Mouse (Mus musculus) kidney, adult 2 months (tissue): ENCODE data around the gene Rpl6. TPM values are rescaled to one million over a fixed set of nuclear protein-coding genes. Genes with fewer than 3 reads are reported as not detected.
"Not testable (repeated sequence)": the region's sequence is repeated elsewhere in the genome, so short reads cannot be mapped to it uniquely, and the experiment has no call there.

ENCODE experiments used
- DNase-seq: peaks from one replicate; pipeline ENCODE4 v3.0.0; 2021
- H3K27ac ChIP-seq: fragments of 200-500 bp; 2 replicates; pipeline ENCODE4 v1.5.1; 2012; ENCODE audit warnings: low read depth, low read length, control low read depth, inconsistent platforms; ENCODE audit not compliant: insufficient read depth
- H3K27me3 ChIP-seq: fragments of 200-500 bp; replicated peaks from 2 replicates; pipeline ENCODE4 v1.6.1; 2012; ENCODE audit warnings: mild to moderate bottlenecking, moderate library complexity, low read length, inconsistent platforms; ENCODE audit not compliant: control insufficient read depth, insufficient read depth
- H3K36me3 ChIP-seq: fragments of 200-500 bp; 2 replicates; pipeline ENCODE4 v1.6.1; 2012; ENCODE audit warnings: mild to moderate bottlenecking, moderate library complexity, low read length, inconsistent platforms; ENCODE audit not compliant: control insufficient read depth, insufficient read depth
- H3K4me1 ChIP-seq: fragments of 200-500 bp; 2 replicates; pipeline ENCODE4 v1.6.1; 2011; ENCODE audit warnings: low read length; ENCODE audit not compliant: control insufficient read depth, insufficient read depth
- H3K4me3 ChIP-seq: fragments of 200-500 bp; 2 replicates; pipeline ENCODE4 v1.5.1; 2011; ENCODE audit warnings: mild to moderate bottlenecking, low read depth, low read length, control low read depth; ENCODE audit not compliant: insufficient read depth
- CTCF ChIP-seq: fragments of 200-500 bp; conservative IDR thresholded peaks from 2 replicates; pipeline ENCODE4 v1.5.1; 2011; ENCODE audit warnings: low read depth, mild to moderate bottlenecking, control low read depth, low read length, moderate library complexity, mixed read lengths; ENCODE audit not compliant: insufficient read depth, insufficient read length
- POLR2A ChIP-seq: fragments of 200-500 bp; IDR thresholded peaks from one replicate; pipeline ENCODE4 v1.6.1; 2011; ENCODE audit warnings: low read depth, low read length, control low read depth
- WGBS: fragments of 180-500 bp; shearing (Covaris S2); methylation state at CpG from one replicate; pipeline ENCODE4 v1.1.7; 2018; 5-methylcytosine and 5-hydroxymethylcytosine counted together
- polyA plus RNA-seq: library from polyadenylated mRNA; depleted of rRNA; stranded (reverse); fragments of >200 nt; gene quantifications from 2 replicates; pipeline ENCODE4 v1.2.3, GENCODE M21; 2012

The Rpl6 gene
- polyA plus RNA-seq, 1 experiment: 281 TPM

- H3K27ac ChIP-seq: no peak overlapping the region
- TF ChIP-seq POLR2A (no peak), CTCF (no peak)
Observed at GRCm38 (mm10) chr5:121225854-121226253, 21.6 kb downstream of the Rpl6 start.

GRCm38 (mm10) chr5:121226406-121226805 is 22.1 kb downstream of the Rpl6 start:
- WGBS: 77% methylated on average over 3 of the region's 3 CpGs
- no peak overlapping the region for H3K4me3 ChIP-seq
- peaks cover 5% of the 10 kb centered on the region for H3K4me1 ChIP-seq
- no peaks in the 10 kb centered on the region for H3K27me3 ChIP-seq
- no peak overlapping the region for H3K27ac ChIP-seq
- no peaks in the 10 kb centered on the region for H3K36me3 ChIP-seq
- no peak for DNase-seq
- TF ChIP-seq CTCF (no peak), POLR2A (no peak)

More at GRCm38 (mm10) chr5:121225854-121226253, 21.6 kb downstream of the Rpl6 start:
- no peak overlapping the region for H3K4me3 ChIP-seq
- 90% methylated on average over 2 of the region's 2 CpGs for WGBS
- no peaks in the 10 kb centered on the region for H3K36me3 ChIP-seq
- DNase-seq: no peak
- H3K27me3 ChIP-seq: no peaks in the 10 kb centered on the region
- H3K4me1 ChIP-seq: peaks cover 7% of the 10 kb centered on the region

- no peak for TF ChIP-seq CTCF
- no peak for TF ChIP-seq POLR2A
- 84% methylated on average over 4 of the region's 4 CpGs for WGBS
- H3K4me1 ChIP-seq: 0 out of 2 replicates have a peak, but pooled peaks cover 2% of the 10 kb centered on the region
- no peak overlapping the region for H3K4me3 ChIP-seq
- H3K27ac ChIP-seq: no peak overlapping the region
- DNase-seq: no peak
- no peaks in the 10 kb centered on the region for H3K27me3 ChIP-seq
- H3K36me3 ChIP-seq: no peaks in the 10 kb centered on the region
Observed at GRCm38 (mm10) chr5:121226845-121227244, 22.6 kb downstream of the Rpl6 start.

GRCm38 (mm10) chr5:121227330-121227729 is 23.0 kb downstream of the Rpl6 start:
- H3K36me3 ChIP-seq, H3K27ac ChIP-seq, H3K27me3 ChIP-seq, H3K4me3 ChIP-seq, DNase-seq, H3K4me1 ChIP-seq: not testable (repeated sequence)
- WGBS: 85% methylated on average over 1 of the region's 1 CpGs

GRCm38 (mm10) chr5:121229182-121229581 is 24.9 kb downstream of the Rpl6 start:
- no peak for TF ChIP-seq POLR2A
- TF ChIP-seq CTCF: no peak
- DNase-seq: no peak
- Histone ChIP-seq H3K36me3 (no peaks in the 10 kb centered on the region), H3K27me3 (no peaks in the 10 kb centered on the region), H3K4me1 (0 out of 2 replicates have a peak, but pooled peaks cover 2% of the 10 kb centered on the region), H3K4me3 (no peak overlapping the region), H3K27ac (no peak overlapping the region)
- WGBS: 89% methylated on average over 2 of the region's 2 CpGs

DNA sequence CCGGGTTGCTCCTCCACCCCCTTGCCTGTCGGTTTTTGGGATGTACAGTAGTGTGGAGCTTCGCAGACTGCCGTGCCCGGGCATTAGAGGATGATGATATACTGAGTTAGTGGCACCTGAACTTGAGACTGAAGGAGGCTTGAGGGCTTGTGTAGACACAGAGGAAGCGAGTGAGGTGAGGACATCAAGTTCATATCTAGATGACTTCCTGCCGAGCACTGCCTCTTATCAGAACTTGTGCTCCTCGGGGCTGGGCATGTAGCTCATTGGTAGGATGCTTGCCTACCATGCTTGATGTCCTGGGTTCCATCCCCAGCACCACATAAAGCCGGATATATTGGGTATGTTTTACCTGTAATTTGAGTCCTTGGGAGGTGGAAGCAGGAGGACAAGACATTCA is 26.5 kb downstream of the Rpl6 start:
- 78% methylated on average over 9 of the region's 9 CpGs for WGBS
- Histone ChIP-seq H3K36me3 (no peaks in the 10 kb centered on the region), H3K4me1 (0 out of 2 replicates have a peak, but pooled peaks cover 2% of the 10 kb centered on the region), H3K4me3 (no peak overlapping the region), H3K27me3 (no peaks in the 10 kb centered on the region), H3K27ac (no peak overlapping the region)
- TF ChIP-seq POLR2A (no peak), CTCF (no peak)
- no peak for DNase-seq

DNA sequence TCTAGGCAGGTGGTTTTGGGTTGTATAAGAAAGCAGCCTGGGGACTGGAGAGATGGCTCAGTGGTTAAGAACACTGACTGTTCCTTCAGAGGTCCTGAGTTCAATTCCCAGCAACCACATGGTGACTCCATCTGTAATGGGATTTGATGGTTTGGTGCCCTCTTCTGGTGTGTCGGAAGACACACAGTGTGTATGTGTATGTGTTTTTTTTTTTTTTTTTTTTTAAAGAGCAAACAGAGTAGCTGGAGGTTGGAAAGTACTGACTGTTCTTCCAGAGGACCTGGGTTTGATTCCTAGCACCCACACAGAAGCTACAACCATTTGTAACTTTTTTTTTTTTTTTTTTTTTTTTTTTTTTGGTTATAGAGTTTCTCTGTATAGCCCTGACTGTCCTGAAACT is 28.5 kb downstream of the Rpl6 start:
- no peaks in the 10 kb centered on the region; the same call in 1 of the 2 replicates for H3K4me1 ChIP-seq
- H3K4me3 ChIP-seq: no peak overlapping the region
- TF ChIP-seq POLR2A: no peak
- TF ChIP-seq CTCF: no peak
- DNase-seq: no peak
- no peak overlapping the region for H3K27ac ChIP-seq
- WGBS: 100% methylated on average over 1 of the region's 1 CpGs
- H3K27me3 ChIP-seq: no peaks in the 10 kb centered on the region
- no peaks in the 10 kb centered on the region for H3K36me3 ChIP-seq

DNA sequence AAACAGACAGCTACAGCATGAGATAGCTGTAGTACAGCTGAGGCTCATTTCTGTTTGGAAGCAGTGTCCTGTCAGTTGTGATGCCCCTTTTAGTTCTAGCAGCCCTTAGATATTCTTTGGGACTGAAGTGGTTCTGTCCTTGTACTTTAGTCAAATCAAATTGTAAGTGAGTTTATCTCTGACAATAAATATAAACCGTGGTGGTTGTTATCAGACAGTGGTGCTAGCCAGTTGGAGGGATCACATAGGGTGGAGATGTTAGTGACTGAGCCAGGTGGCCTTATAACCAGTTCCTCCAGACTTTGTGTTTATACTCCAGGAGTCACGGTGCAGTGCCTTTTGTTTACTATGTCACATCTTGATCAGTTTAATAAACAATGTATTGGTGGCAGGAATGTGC is 29.4 kb downstream of the Rpl6 start:
- TF ChIP-seq POLR2A (no peak), CTCF (no peak)
- no peak for DNase-seq
- Histone ChIP-seq H3K4me1 (no peaks in the 10 kb centered on the region; the same call in 1 of the 2 replicates), H3K27me3 (no peaks in the 10 kb centered on the region), H3K27ac (no peak overlapping the region), H3K36me3 (no peaks in the 10 kb centered on the region), H3K4me3 (no peak overlapping the region)
- whole genome bisulfite sequencing: 83% methylated on average over 2 of the region's 2 CpGs
